Mouse (Mus musculus) liver, adult 2 months (tissue): ENCODE measurements at regions not wholly inside any gene's neighbourhood (a gene's known extent, or its start where the extent isn't known, plus 50 kb on each side); places are given as distances from the start of the nearest gene placed in this dataset.

ENCODE experiments used
- CTCF ChIP-seq: fragments of 200-500 bp; IDR thresholded peaks from 2 replicates; pipeline ENCODE4 v1.5.1; 2011; ENCODE audit warnings: low read depth, low read length, control low read depth
- POLR2A ChIP-seq: fragments of 200-500 bp; IDR thresholded peaks from 2 replicates; pipeline ENCODE4 v1.6.1; 2011; ENCODE audit warnings: low read length, control low read depth; ENCODE audit not compliant: insufficient read depth; ENCODE audit errors: extremely low read depth

- TF ChIP-seq POLR2A = no peak
- no peak for TF ChIP-seq CTCF
Measured at GRCm38 (mm10) chr11:114254344-114254743, 187.5 kb upstream of the Sdk2 start.
